Mouse (Mus musculus) spleen, adult 2 months (tissue): ENCODE data around the gene Gm17571.

Experiments
- CTCF ChIP-seq: fragments of 200-500 bp; IDR thresholded peaks from 2 replicates; pipeline ENCODE4 v1.5.1; 2011; ENCODE audit warnings: mild to moderate bottlenecking, inconsistent platforms; ENCODE audit not compliant: insufficient read depth, insufficient read length, insufficient replicate concordance; ENCODE audit errors: extremely low read depth
- POLR2A ChIP-seq: fragments of 200-500 bp; IDR thresholded peaks from 2 replicates; pipeline ENCODE4 v1.6.1; 2011; ENCODE audit warnings: low read depth, low read length, inconsistent platforms

- TF ChIP-seq CTCF (no peak), POLR2A (no peak)
Measured at GRCm38 (mm10) chr9:13492807-13493206, 46.3 kb upstream of the Gm17571 start.
